Mouse (Mus musculus) stomach, embryonic 16.5 days (tissue): ENCODE measurements around the gene Thap11. TPM values are rescaled to one million over a fixed set of nuclear protein-coding genes. Genes with fewer than 3 reads are reported as not detected.

Experiments used
- ATAC-seq: fragments of 200-750 bp; cut with Nextera tagmentation; 2 replicates; pipeline ENCODE4 v1.8.0; 2017; ENCODE audit warnings: moderate number of reproducible peaks, moderate TSS enrichment; ENCODE audit not compliant: insufficient read depth, low FRiP score
- H3K27ac ChIP-seq: fragments of 300-500 bp; sonication (generic); 2 replicates; pipeline ENCODE4 v1.5.1; 2014; ENCODE audit warnings: low read length
- H3K27me3 ChIP-seq: fragments of 300-500 bp; sonication (generic); 2 replicates; pipeline ENCODE4 v1.6.1; 2014; ENCODE audit warnings: low read length, control low read depth, mixed read lengths; ENCODE audit not compliant: control insufficient read depth, insufficient read depth
- H3K36me3 ChIP-seq: fragments of 300-500 bp; sonication (generic); 2 replicates; pipeline ENCODE4 v1.6.1; 2014; ENCODE audit warnings: low read length; ENCODE audit not compliant: control insufficient read depth, insufficient read depth
- H3K4me1 ChIP-seq: fragments of 300-500 bp; sonication (generic); 2 replicates; pipeline ENCODE4 v1.6.1; 2014; ENCODE audit warnings: low read length, control low read depth, mixed read lengths; ENCODE audit not compliant: control insufficient read depth, insufficient read depth
- H3K4me2 ChIP-seq: fragments of 300-500 bp; sonication (generic); 2 replicates; pipeline ENCODE4 v1.6.1; 2014; ENCODE audit warnings: low read depth, low read length, mixed read lengths
- H3K4me3 ChIP-seq: fragments of 300-500 bp; sonication (generic); replicated peaks from 2 replicates; pipeline ENCODE4 v1.5.1; 2014; ENCODE audit warnings: mild to moderate bottlenecking, low read length
- H3K9ac ChIP-seq: fragments of 300-500 bp; sonication (generic); 2 replicates; pipeline ENCODE4 v1.6.1; 2014; ENCODE audit warnings: low read length
- H3K9me3 ChIP-seq: fragments of 300-500 bp; sonication (generic); replicated peaks from 2 replicates; pipeline ENCODE4 v1.6.1; 2016; ENCODE audit warnings: low read length, control low read depth; ENCODE audit not compliant: control insufficient read depth
- WGBS: fragments of 180-500 bp; shearing (Covaris S2); extraction: QIAGEN DNeasy Blood & Tissue Kit; methylation state at CpG from one replicate; pipeline ENCODE4 v1.1.7; 2014; 5-methylcytosine and 5-hydroxymethylcytosine counted together
- polyA plus RNA-seq: library from polyadenylated mRNA; unstranded; fragments of >200 nt; fragmentation: Nextera tagmentation; extraction: Ambion mirVana; gene quantifications from 2 replicates; pipeline ENCODE4 v1.2.1, GENCODE M21; 2015

The Thap11 gene
- polyA plus RNA-seq, 1 experiment from 2014 or later, result 54.5 TPM

GRCm38 (mm10) chr8:105889756-105890465 lies 35.0 kb downstream of the Thap11 start:
- Histone ChIP-seq H3K27me3 (no peaks in the 10 kb centered on the region), H3K9ac (no peak overlapping the region), H3K9me3 (no peaks in the 10 kb centered on the region), H3K4me2 (no peak overlapping the region), H3K4me3 (no peak overlapping the region), H3K36me3 (peaks cover 28% of the 10 kb centered on the region), H3K4me1 (peaks cover 3% of the 10 kb centered on the region; the same call in 1 of the 2 replicates), H3K27ac (no peak overlapping the region)
- 93% methylated on average over 12 of the region's 12 CpGs for WGBS
- no peak for ATAC-seq

DNA sequence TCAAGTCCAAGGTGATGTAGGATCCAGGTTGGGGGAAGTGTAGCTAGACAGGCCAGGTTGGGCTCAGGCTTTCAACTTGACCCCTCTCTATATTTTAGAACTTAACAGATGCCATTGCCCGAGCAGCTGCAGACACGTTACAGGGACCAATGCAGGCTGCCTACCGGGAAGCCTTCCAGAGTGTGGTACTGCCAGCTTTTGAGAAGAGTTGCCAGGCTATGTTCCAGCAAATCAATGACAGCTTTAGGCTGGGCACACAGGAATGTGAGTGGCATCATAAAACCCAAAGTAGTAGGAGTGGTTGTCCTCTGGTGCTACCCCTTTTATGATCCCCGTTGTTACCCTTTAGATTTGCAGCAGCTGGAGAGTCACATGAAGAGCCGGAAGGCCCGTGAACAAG lies 35.9 kb downstream of the Thap11 start:
- H3K9me3 ChIP-seq, result no peaks in the 10 kb centered on the region
- no peaks in the 10 kb centered on the region for H3K27me3 ChIP-seq
- 90% methylated on average over 6 of the region's 6 CpGs for WGBS
- no peak overlapping the region for H3K9ac ChIP-seq
- H3K36me3 ChIP-seq, result peaks cover 24% of the 10 kb centered on the region
- H3K4me1 ChIP-seq, result peaks cover 3% of the 10 kb centered on the region; the same call in 1 of the 2 replicates
- no peak overlapping the region for H3K4me3 ChIP-seq
- no peak overlapping the region for H3K27ac ChIP-seq
- no peak for ATAC-seq
- H3K4me2 ChIP-seq, result no peak overlapping the region

GRCm38 (mm10) chr8:105892432-105892831 lies 37.5 kb downstream of the Thap11 start:
- WGBS, result 86% methylated on average over 6 of the region's 6 CpGs
- Histone ChIP-seq H3K4me2 (no peak overlapping the region), H3K9me3 (no peaks in the 10 kb centered on the region), H3K27ac (no peak overlapping the region), H3K9ac (no peak overlapping the region), H3K4me3 (no peak overlapping the region), H3K27me3 (no peaks in the 10 kb centered on the region), H3K4me1 (peaks cover 3% of the 10 kb centered on the region; the same call in 1 of the 2 replicates), H3K36me3 (peaks cover 21% of the 10 kb centered on the region)
- ATAC-seq, result no peak

DNA sequence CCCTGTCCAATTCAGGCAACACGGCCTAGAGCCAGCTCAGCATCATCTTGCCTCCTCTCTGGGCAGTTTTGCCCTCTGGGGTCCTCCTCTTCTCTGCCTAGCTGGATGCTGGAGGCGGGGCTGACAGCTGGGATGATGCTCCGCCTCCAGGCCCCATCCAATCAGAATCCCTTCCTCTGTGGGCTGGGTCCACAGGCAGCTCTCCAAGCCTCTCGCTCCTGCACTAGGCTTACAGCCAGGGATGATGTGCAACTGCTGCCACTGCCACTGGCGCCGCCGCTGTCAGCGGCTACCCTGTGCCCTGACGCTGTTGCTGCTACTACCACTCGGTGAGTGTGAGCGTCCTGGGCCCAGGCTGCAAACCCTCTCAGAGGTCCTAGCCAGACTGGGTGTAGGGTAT lies 38.4 kb downstream of the Thap11 start, which contains the start of gene Nrn1l:
Gene Nrn1l, plus strand, starts transcription at position 229 of the 400 bp plus-strand sequence.
- Histone ChIP-seq H3K9ac (peak within 1 kb of the TSS; percentile 54; the same call in 1 of the 2 replicates), H3K36me3 (peaks cover 19% of the 10 kb centered on the region), H3K27me3 (no peaks in the 10 kb centered on the region), H3K4me2 (peak within 1 kb of the TSS; percentile 34), H3K9me3 (no peaks in the 10 kb centered on the region), H3K4me1 (peaks cover 3% of the 10 kb centered on the region; the same call in 1 of the 2 replicates), H3K4me3 (no peak within 1 kb of the TSS), H3K27ac (no peak within 1 kb of the TSS; the same call in 1 of the 2 replicates)
- peak; percentile 87 for ATAC-seq
- WGBS, result 8% methylated on average over 11 of the region's 11 CpGs

GRCm38 (mm10) chr8:105897801-105898480 lies 43.0 kb downstream of the Thap11 start:
- Histone ChIP-seq H3K9me3 (no peaks in the 10 kb centered on the region), H3K27ac (no peak overlapping the region), H3K9ac (no peak overlapping the region), H3K27me3 (no peaks in the 10 kb centered on the region), H3K4me2 (no peak overlapping the region), H3K4me1 (peaks cover 11% of the 10 kb centered on the region), H3K4me3 (no peak overlapping the region), H3K36me3 (no peaks in the 10 kb centered on the region; the same call in 1 of the 2 replicates)
- no peak for ATAC-seq
- WGBS, result 72% methylated on average over 9 of the region's 9 CpGs

DNA sequence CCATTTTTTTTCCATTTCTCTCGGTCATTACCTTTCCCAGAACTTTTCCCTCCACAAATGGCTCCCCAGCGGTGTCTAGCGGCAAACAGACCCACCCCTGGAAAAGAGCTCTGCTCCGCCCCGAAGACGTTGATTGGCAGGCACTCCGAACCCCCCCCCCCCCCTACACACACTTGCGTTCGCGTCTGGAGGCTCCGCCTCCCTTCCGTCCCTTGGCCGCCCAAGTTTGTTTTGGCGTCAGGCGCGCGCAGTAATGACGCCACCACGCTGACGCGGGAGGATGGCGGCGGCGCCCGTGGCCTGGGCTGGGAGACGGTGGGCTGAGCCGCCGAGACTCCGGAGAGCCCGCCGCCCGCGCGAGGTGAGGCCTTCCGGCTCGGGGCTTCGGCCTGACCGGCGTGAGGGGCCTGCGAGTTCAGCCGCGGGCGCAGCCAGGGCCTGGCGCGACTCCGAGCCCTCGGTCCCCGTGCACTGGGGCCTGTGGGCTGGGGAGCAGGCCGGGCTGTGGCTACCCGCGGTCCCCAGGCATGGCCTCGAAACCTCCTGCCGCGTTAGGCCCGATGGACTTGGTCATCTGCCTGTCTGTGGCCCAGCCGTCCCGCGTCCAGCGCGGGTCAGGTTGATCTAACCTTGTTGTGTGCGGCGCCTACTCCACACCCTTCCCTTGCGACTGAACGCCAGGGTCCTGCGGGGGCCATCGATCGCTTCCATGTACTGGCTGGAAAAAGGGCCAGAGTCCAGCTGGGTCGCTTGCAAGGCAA lies 45.4 kb downstream of the Thap11 start, which contains the start of gene Pskh1:
Gene Pskh1, plus strand, starts transcription at position 262 of the 761 bp plus-strand sequence.
- Histone ChIP-seq H3K4me3 (peak within 1 kb of the TSS; percentile 86), H3K9ac (peak within 1 kb of the TSS; percentile 99), H3K4me1 (peaks cover 8% of the 10 kb centered on the region), H3K4me2 (peak within 1 kb of the TSS; percentile 77), H3K27ac (peak within 1 kb of the TSS; percentile 91), H3K9me3 (no peaks in the 10 kb centered on the region), H3K36me3 (no peaks in the 10 kb centered on the region), H3K27me3 (no peaks in the 10 kb centered on the region)
- WGBS, result 0% methylated on average over 68 of the region's 68 CpGs
- ATAC-seq, result peak; percentile 94

- H3K27ac ChIP-seq, result peak overlapping the region; percentile 91
- peak; percentile 1; the same call in 1 of the 2 replicates for ATAC-seq
- 27% methylated on average over 16 of the region's 16 CpGs for WGBS
- H3K4me1 ChIP-seq, result peaks cover 8% of the 10 kb centered on the region
- H3K36me3 ChIP-seq, result no peaks in the 10 kb centered on the region
- H3K27me3 ChIP-seq, result no peaks in the 10 kb centered on the region
- H3K4me2 ChIP-seq, result peak overlapping the region; percentile 77
- H3K9ac ChIP-seq, result peak overlapping the region; percentile 99
- no peaks in the 10 kb centered on the region for H3K9me3 ChIP-seq
- peak overlapping the region; percentile 86 for H3K4me3 ChIP-seq
These were observed 46.1 kb downstream of the Thap11 start for GRCm38 (mm10) chr8:105900941-105901616.
